Mouse (Mus musculus): Measurements from ENCODE around the gene Pde9a. TPM values are rescaled to one million over a fixed set of nuclear protein-coding genes. Genes with fewer than 3 reads are reported as not detected.
A peak's percentile ranks its signal among the peaks of the same experiment; 100 is the strongest.

Pde9a gene
- 34.5 and 35.5 TPM in 2 replicates for polyA plus RNA-seq (2014; fragmentation: Nextera tagmentation; extraction: Ambion mirVana)

GRCm38 (mm10) chr17:31385671-31386665 lies at the start of gene Pde9a:
Gene Pde9a, plus strand, starts transcription at chr17:31386210.
- Histone ChIP-seq H3K27me3 (ENCODE audit: control insufficient read depth, insufficient read depth, low read length) (no peaks in the 10 kb centered on the region), H3K4me1 (ENCODE audit: control insufficient read depth, insufficient read depth, low read length) (peaks cover 15% of the 10 kb centered on the region), H3K36me3 (ENCODE audit: control insufficient read depth, insufficient read depth, low read length) (no peaks in the 10 kb centered on the region), H3K27ac (ENCODE audit: low read depth, low read length) (peak within 1 kb of the TSS; percentile 42; the same call in 1 of the 2 replicates), H3K4me3 (ENCODE audit: low read depth, low read length) (peak within 1 kb of the TSS; percentile 78), H3K9me3 (ENCODE audit: control insufficient read depth, low read length) (no peaks in the 10 kb centered on the region), H3K9ac (ENCODE audit: low read length) (peak within 1 kb of the TSS; percentile 83), H3K4me2 (ENCODE audit: low read depth) (peak within 1 kb of the TSS; percentile 92)
- under 1% methylated on average over 37 of the region's 56 CpGs for WGBS
- ATAC-seq (ENCODE audit: insufficient read depth, low FRiP score, low TSS enrichment) = peak; percentile 80
- DNase-seq (ENCODE audit: low spot score) = peak; percentile 89

- ATAC-seq (ENCODE audit: insufficient read depth, low FRiP score, low TSS enrichment) = no peak
Measured at GRCm38 (mm10) chr17:31339769-31340168, 46.2 kb upstream of the Pde9a start.

GRCm38 (mm10) chr17:31342191-31342590 lies 43.8 kb upstream of the Pde9a start:
- no peak for DNase-seq (ENCODE audit: low spot score)
- no peaks in the 10 kb centered on the region; the same call in 1 of the 2 replicates for H3K36me3 ChIP-seq (ENCODE audit: control insufficient read depth, insufficient read depth, low read length)
- 70% methylated on average over 6 of the region's 6 CpGs for WGBS
- no peak for ATAC-seq (ENCODE audit: insufficient read depth, low FRiP score, low TSS enrichment)
- H3K27ac ChIP-seq (ENCODE audit: low read depth, low read length) = no peak overlapping the region
- no peaks in the 10 kb centered on the region for H3K27me3 ChIP-seq (ENCODE audit: control insufficient read depth, insufficient read depth, low read length)
- H3K4me2 ChIP-seq (ENCODE audit: low read depth) = no peak overlapping the region
- no peaks in the 10 kb centered on the region for H3K9me3 ChIP-seq (ENCODE audit: control insufficient read depth, low read length)
- H3K4me1 ChIP-seq (ENCODE audit: control insufficient read depth, insufficient read depth, low read length) = no peaks in the 10 kb centered on the region
- no peak overlapping the region for H3K9ac ChIP-seq (ENCODE audit: low read length)
- H3K4me3 ChIP-seq (ENCODE audit: low read depth, low read length) = no peak overlapping the region

More at GRCm38 (mm10) chr17:31339769-31340168, 46.2 kb upstream of the Pde9a start:
- no peaks in the 10 kb centered on the region for H3K9me3 ChIP-seq (ENCODE audit: control insufficient read depth, low read length)
- 82% methylated on average over 2 of the region's 2 CpGs for WGBS
- H3K4me1 ChIP-seq (ENCODE audit: control insufficient read depth, insufficient read depth, low read length) = no peaks in the 10 kb centered on the region
- no peak for DNase-seq (ENCODE audit: low spot score)
- H3K27me3 ChIP-seq (ENCODE audit: control insufficient read depth, insufficient read depth, low read length) = no peaks in the 10 kb centered on the region
- no peaks in the 10 kb centered on the region; the same call in 1 of the 2 replicates for H3K36me3 ChIP-seq (ENCODE audit: control insufficient read depth, insufficient read depth, low read length)
- no peak overlapping the region for H3K9ac ChIP-seq (ENCODE audit: low read length)
- H3K27ac ChIP-seq (ENCODE audit: low read depth, low read length) = no peak overlapping the region
- H3K4me2 ChIP-seq (ENCODE audit: low read depth) = no peak overlapping the region
- H3K4me3 ChIP-seq (ENCODE audit: low read depth, low read length) = no peak overlapping the region

DNA sequence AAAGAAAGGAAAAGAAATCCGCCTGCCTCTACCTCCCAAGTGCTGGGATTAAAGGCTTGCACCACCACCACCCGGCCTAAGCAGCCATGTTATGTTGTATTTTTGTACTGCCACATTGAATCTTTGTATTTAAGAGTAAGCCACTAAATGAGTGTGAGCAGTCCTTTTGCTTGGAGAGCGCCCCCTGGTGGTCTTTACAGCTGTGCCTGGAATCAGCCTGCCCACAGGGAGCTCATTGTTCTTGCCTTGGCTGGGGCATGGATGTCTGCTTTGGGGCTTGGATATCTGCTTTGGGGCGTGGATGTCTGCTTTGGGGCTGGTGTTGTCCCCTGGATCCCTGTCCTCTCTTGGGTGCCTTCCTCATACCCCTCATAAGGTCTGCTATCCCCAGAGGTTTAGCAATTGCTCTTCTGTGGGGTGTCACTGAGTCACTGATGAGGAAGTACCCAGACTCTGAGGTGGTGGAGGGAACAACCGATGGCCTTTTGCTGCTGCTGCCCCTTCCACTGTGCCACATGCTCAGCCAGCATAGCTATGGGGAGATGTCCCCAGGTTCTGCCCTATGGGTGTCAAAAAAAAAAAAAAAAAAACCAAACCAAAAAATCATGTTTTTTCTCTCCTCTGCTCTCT lies 41.7 kb upstream of the Pde9a start:
- Histone ChIP-seq H3K9ac (ENCODE audit: low read length) (no peak overlapping the region), H3K36me3 (ENCODE audit: control insufficient read depth, insufficient read depth, low read length) (no peaks in the 10 kb centered on the region; the same call in 1 of the 2 replicates), H3K4me3 (ENCODE audit: low read depth, low read length) (no peak overlapping the region), H3K27me3 (ENCODE audit: control insufficient read depth, insufficient read depth, low read length) (no peaks in the 10 kb centered on the region), H3K4me1 (ENCODE audit: control insufficient read depth, insufficient read depth, low read length) (no peaks in the 10 kb centered on the region), H3K9me3 (ENCODE audit: control insufficient read depth, low read length) (no peaks in the 10 kb centered on the region), H3K4me2 (ENCODE audit: low read depth) (no peak overlapping the region), H3K27ac (ENCODE audit: low read depth, low read length) (no peak overlapping the region)
- 46% methylated on average over 5 of the region's 5 CpGs for WGBS
- DNase-seq (ENCODE audit: low spot score) (peak; percentile 70), ATAC-seq (ENCODE audit: insufficient read depth, low FRiP score, low TSS enrichment) (no peak)

GRCm38 (mm10) chr17:31344816-31345215 lies 41.2 kb upstream of the Pde9a start:
- H3K9me3 ChIP-seq (ENCODE audit: control insufficient read depth, low read length) = no peaks in the 10 kb centered on the region
- H3K4me3 ChIP-seq (ENCODE audit: low read depth, low read length) = no peak overlapping the region
- no peaks in the 10 kb centered on the region for H3K4me1 ChIP-seq (ENCODE audit: control insufficient read depth, insufficient read depth, low read length)
- ATAC-seq (ENCODE audit: insufficient read depth, low FRiP score, low TSS enrichment) = no peak
- no peak overlapping the region for H3K4me2 ChIP-seq (ENCODE audit: low read depth)
- DNase-seq (ENCODE audit: low spot score) = no peak
- H3K9ac ChIP-seq (ENCODE audit: low read length) = no peak overlapping the region
- WGBS = 82% methylated on average over 3 of the region's 3 CpGs
- no peaks in the 10 kb centered on the region; the same call in 1 of the 2 replicates for H3K36me3 ChIP-seq (ENCODE audit: control insufficient read depth, insufficient read depth, low read length)
- no peak overlapping the region for H3K27ac ChIP-seq (ENCODE audit: low read depth, low read length)
- no peaks in the 10 kb centered on the region for H3K27me3 ChIP-seq (ENCODE audit: control insufficient read depth, insufficient read depth, low read length)

GRCm38 (mm10) chr17:31348129-31348528 lies 37.9 kb upstream of the Pde9a start:
- Histone ChIP-seq H3K36me3 (ENCODE audit: control insufficient read depth, insufficient read depth, low read length) (no peaks in the 10 kb centered on the region; the same call in 1 of the 2 replicates), H3K27ac (ENCODE audit: low read depth, low read length) (no peak overlapping the region), H3K9ac (ENCODE audit: low read length) (no peak overlapping the region), H3K4me2 (ENCODE audit: low read depth) (no peak overlapping the region), H3K9me3 (ENCODE audit: control insufficient read depth, low read length) (no peaks in the 10 kb centered on the region), H3K27me3 (ENCODE audit: control insufficient read depth, insufficient read depth, low read length) (no peaks in the 10 kb centered on the region), H3K4me3 (ENCODE audit: low read depth, low read length) (no peak overlapping the region), H3K4me1 (ENCODE audit: control insufficient read depth, insufficient read depth, low read length) (no peaks in the 10 kb centered on the region)
- 81% methylated on average over 5 of the region's 5 CpGs for WGBS
- ATAC-seq (ENCODE audit: insufficient read depth, low FRiP score, low TSS enrichment) = no peak
- no peak for DNase-seq (ENCODE audit: low spot score)

DNA sequence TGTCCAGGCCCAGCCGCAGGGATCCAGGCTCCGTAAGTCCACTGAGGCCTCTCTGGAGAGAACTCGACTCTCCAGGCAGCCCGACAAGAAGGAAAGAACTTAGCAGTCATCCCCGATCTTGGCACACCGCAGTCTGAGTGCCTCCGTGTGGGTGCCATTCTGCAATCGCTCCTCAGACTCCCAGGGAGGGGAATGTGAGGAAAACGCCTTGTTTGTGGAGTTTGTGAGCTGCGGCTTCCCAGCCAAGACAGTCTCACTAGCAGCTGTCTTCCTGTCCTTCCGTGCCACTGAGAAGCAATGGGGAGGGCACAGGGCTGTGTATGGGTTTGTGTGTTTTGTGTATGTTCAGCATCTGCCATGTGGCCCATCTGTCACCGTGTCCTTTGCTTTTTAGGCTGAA lies 36.6 kb upstream of the Pde9a start:
- H3K4me1 ChIP-seq (ENCODE audit: control insufficient read depth, insufficient read depth, low read length) = no peaks in the 10 kb centered on the region
- ATAC-seq (ENCODE audit: insufficient read depth, low FRiP score, low TSS enrichment) (no peak), DNase-seq (ENCODE audit: low spot score) (no peak)
- no peaks in the 10 kb centered on the region for H3K36me3 ChIP-seq (ENCODE audit: control insufficient read depth, insufficient read depth, low read length)
- H3K4me2 ChIP-seq (ENCODE audit: low read depth) = no peak overlapping the region
- H3K27me3 ChIP-seq (ENCODE audit: control insufficient read depth, insufficient read depth, low read length) = no peaks in the 10 kb centered on the region
- WGBS = 85% methylated on average over 12 of the region's 12 CpGs
- no peak overlapping the region for H3K27ac ChIP-seq (ENCODE audit: low read depth, low read length)
- H3K9me3 ChIP-seq (ENCODE audit: control insufficient read depth, low read length) = no peaks in the 10 kb centered on the region
- no peak overlapping the region for H3K4me3 ChIP-seq (ENCODE audit: low read depth, low read length)
- no peak overlapping the region for H3K9ac ChIP-seq (ENCODE audit: low read length)

GRCm38 (mm10) chr17:31351984-31352383 lies 34.0 kb upstream of the Pde9a start:
- no peak overlapping the region for H3K9ac ChIP-seq (ENCODE audit: low read length)
- no peaks in the 10 kb centered on the region for H3K27me3 ChIP-seq (ENCODE audit: control insufficient read depth, insufficient read depth, low read length)
- H3K4me3 ChIP-seq (ENCODE audit: low read depth, low read length) = no peak overlapping the region
- no peak overlapping the region for H3K27ac ChIP-seq (ENCODE audit: low read depth, low read length)
- no peak overlapping the region for H3K4me2 ChIP-seq (ENCODE audit: low read depth)
- no peaks in the 10 kb centered on the region for H3K9me3 ChIP-seq (ENCODE audit: control insufficient read depth, low read length)
- no peak for ATAC-seq (ENCODE audit: insufficient read depth, low FRiP score, low TSS enrichment)
- 78% methylated on average over 8 of the region's 8 CpGs for WGBS
- H3K36me3 ChIP-seq (ENCODE audit: control insufficient read depth, insufficient read depth, low read length) = no peaks in the 10 kb centered on the region
- no peaks in the 10 kb centered on the region; the same call in 1 of the 2 replicates for H3K4me1 ChIP-seq (ENCODE audit: control insufficient read depth, insufficient read depth, low read length)
- DNase-seq (ENCODE audit: low spot score) = no peak

Data from neural tube, embryonic 11.5 days (tissue).